Mouse (Mus musculus) cerebellum, adult 2 months (tissue): ENCODE measurements around the gene Oosp1.

Experiments
- CTCF ChIP-seq: fragments of 200-500 bp; IDR thresholded peaks from 2 replicates; pipeline ENCODE4 v1.5.1; 2011; ENCODE audit warnings: low read depth, mild to moderate bottlenecking, control low read depth, low read length, moderate library complexity, borderline replicate concordance; ENCODE audit not compliant: insufficient read depth
- POLR2A ChIP-seq: fragments of 200-500 bp; IDR thresholded peaks from 2 replicates; pipeline ENCODE4 v1.6.1; 2011; ENCODE audit warnings: low read length, control low read depth, borderline replicate concordance; ENCODE audit not compliant: insufficient read depth

DNA sequence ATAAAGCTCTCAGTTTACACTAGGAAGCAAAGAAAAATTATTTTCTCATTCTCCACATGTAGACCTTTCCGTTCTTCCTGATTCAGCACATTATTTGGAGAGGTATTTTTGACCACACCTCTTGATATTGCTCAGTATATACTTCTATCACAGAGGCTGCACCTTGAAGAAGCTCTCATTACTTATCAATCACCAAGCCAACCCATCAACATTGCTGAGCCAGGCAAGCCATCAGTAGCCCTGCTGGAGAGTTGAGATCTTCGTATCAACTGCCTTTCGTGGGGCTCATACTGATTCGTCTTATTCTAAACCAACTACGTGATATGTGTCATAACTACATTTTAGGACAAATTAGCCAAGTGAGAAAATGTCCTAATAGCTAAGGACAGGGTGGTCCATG lies 36.4 kb upstream of the Oosp1 start:
- TF ChIP-seq CTCF (no peak), POLR2A (no peak)
